Mouse (Mus musculus): ENCODE data around the gene S1pr1. TPM values are rescaled to one million over a fixed set of nuclear protein-coding genes. Genes with fewer than 3 reads are reported as not detected.

Gene S1pr1
- total and polyA plus RNA-seq, 2 experiments from 2014 or later, result 32.9 to 56.7 TPM

DNA sequence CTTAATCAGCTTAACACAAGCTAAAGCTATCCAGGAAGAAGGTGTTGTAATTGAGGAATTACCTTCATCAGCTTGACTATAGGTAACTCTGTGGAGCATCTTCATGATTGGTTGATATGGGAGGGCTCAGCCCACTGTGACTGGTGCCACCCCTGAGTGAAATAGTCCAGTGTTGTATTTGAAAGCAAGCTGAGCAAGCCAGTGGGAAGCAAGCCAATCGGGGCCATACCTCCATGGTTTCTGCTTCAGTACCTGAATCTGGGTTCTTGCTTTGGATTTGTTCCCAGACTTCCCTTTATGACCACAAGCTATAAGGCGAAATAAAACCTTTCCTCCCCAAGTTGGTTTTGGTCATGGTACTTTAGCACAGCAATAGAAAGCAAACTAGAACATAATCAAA lies 47.7 kb downstream of the S1pr1 start:
- no peaks in the 10 kb centered on the region for H3K4me1 ChIP-seq (ENCODE audit: insufficient read depth, low read length)
- no peak for TF ChIP-seq CTCF (IDR thresholded peaks at IDR 0.05)
- DNase-seq (ENCODE audit: low spot score), result no peak
- H3K4me2 ChIP-seq (ENCODE audit: low read depth, low read length, poor library complexity, severe bottlenecking), result no peak overlapping the region
- no peaks in the 10 kb centered on the region for H3K9me3 ChIP-seq (ENCODE audit: low read length)
- H3K4me3 ChIP-seq (ENCODE audit: low read depth, low read length), result no peak overlapping the region
- H3K27me3 ChIP-seq (ENCODE audit: insufficient read depth, low read length), result no peaks in the 10 kb centered on the region
- no peak overlapping the region for H3K9ac ChIP-seq (replicated peaks; ENCODE audit: low read length, poor library complexity, severe bottlenecking)
- H3K27ac ChIP-seq (ENCODE audit: low read depth, low read length), result no peak overlapping the region
- 83% methylated on average over 2 of the region's 2 CpGs for WGBS
- ATAC-seq (ENCODE audit: low FRiP score), result no peak
- H3K36me3 ChIP-seq (ENCODE audit: insufficient read depth, low read length), result no peaks in the 10 kb centered on the region

DNA sequence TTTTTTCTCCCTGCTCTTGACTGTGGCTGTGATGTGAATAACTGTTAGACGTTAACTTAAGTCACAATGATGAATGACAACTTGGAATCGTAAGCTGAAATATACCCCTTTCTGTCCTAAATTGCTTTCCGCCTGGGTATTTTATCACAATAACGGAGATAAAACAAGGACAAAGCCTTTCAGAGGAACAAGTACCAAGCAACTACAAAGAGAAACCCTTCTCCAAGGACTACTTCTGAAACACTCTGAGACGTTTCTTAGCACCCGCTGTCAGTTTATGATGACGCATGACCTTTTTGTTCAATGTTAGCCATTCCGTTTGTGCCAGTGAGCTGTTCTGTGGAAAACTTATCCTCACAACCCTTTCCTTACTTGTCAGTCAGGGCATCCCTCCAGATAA lies 48.3 kb downstream of the S1pr1 start:
- H3K4me3 ChIP-seq (ENCODE audit: low read depth, low read length), result no peak overlapping the region
- 68% methylated on average over 8 of the region's 8 CpGs for WGBS

GRCm38 (mm10) chr3:115664497-115664896 lies 50.4 kb downstream of the S1pr1 start:
- Histone ChIP-seq H3K27me3 (ENCODE audit: insufficient read depth, low read length) (no peaks in the 10 kb centered on the region), H3K4me3 (ENCODE audit: low read depth, low read length) (no peak overlapping the region), H3K36me3 (ENCODE audit: insufficient read depth, low read length) (no peaks in the 10 kb centered on the region), H3K4me1 (ENCODE audit: insufficient read depth, low read length) (no peaks in the 10 kb centered on the region), H3K27ac (ENCODE audit: low read depth, low read length) (no peak overlapping the region), H3K9me3 (ENCODE audit: low read length) (no peaks in the 10 kb centered on the region), H3K9ac (replicated peaks; ENCODE audit: low read length, poor library complexity, severe bottlenecking) (no peak overlapping the region), H3K4me2 (ENCODE audit: low read depth, low read length, poor library complexity, severe bottlenecking) (no peak overlapping the region)
- ATAC-seq (ENCODE audit: low FRiP score) (peak; percentile 51; the same call in 1 of the 2 replicates), DNase-seq (ENCODE audit: low spot score) (no peak)
- 35% methylated on average over 3 of the region's 3 CpGs for WGBS
- TF ChIP-seq CTCF (IDR thresholded peaks at IDR 0.05), result no peak

More for the DNA sequence above, 48.3 kb downstream of the S1pr1 start:
- H3K9me3 ChIP-seq (ENCODE audit: low read length), result no peaks in the 10 kb centered on the region
- no peak overlapping the region for H3K9ac ChIP-seq (replicated peaks; ENCODE audit: low read length, poor library complexity, severe bottlenecking)
- TF ChIP-seq CTCF (IDR thresholded peaks at IDR 0.05), result no peak
- no peaks in the 10 kb centered on the region for H3K4me1 ChIP-seq (ENCODE audit: insufficient read depth, low read length)
- H3K36me3 ChIP-seq (ENCODE audit: insufficient read depth, low read length), result no peaks in the 10 kb centered on the region
- no peak for ATAC-seq (ENCODE audit: low FRiP score)
- no peak overlapping the region for H3K27ac ChIP-seq (ENCODE audit: low read depth, low read length)
- H3K4me2 ChIP-seq (ENCODE audit: low read depth, low read length, poor library complexity, severe bottlenecking), result no peak overlapping the region
- DNase-seq (ENCODE audit: low spot score), result no peak
- H3K27me3 ChIP-seq (ENCODE audit: insufficient read depth, low read length), result no peaks in the 10 kb centered on the region

DNA sequence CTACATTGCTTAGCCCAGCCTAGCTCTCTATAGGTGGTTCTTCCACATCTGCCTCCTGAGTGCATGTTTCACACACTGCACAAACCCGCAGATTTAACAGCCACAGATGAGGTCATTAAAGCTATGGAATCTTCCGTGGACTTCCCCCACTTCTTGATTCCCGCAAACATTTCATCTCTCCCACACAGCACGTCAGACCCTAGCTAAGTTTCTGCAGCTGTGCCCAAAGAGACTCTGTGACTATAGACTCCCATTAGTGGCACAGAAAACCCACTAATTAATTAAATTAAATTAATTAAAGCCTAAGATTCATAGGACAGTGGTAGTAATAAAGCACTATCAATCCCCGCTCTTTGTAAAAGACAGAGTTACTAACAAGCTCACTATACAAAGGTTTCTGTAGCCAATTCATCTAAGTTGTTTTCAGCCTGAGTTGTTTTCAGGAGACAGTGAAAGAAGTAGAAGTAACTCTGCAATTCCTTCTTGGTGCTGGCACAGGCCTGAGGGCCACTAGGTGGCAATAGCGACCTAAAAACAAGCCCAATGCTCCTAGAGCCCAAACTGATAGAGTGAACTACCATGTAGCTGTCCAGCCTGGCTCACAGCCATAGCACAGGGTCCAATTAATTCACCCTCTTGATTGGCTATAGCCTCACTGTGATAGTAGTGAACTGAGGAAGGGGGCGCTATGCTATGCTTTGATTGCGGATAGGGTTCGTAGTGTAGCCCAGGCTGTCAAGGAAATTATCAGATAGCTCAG lies 54.0 kb downstream of the S1pr1 start:
- DNase-seq (ENCODE audit: low spot score), result peak; percentile 87
- H3K9me3 ChIP-seq (ENCODE audit: low read length), result no peaks in the 10 kb centered on the region
- no peak overlapping the region for H3K9ac ChIP-seq (replicated peaks; ENCODE audit: low read length, poor library complexity, severe bottlenecking)
- no peaks in the 10 kb centered on the region for H3K36me3 ChIP-seq (ENCODE audit: insufficient read depth, low read length)
- no peak overlapping the region for H3K4me2 ChIP-seq (ENCODE audit: low read depth, low read length, poor library complexity, severe bottlenecking)
- peak; percentile 87 for ATAC-seq (ENCODE audit: low FRiP score)
- peak; percentile 91 for TF ChIP-seq CTCF (IDR thresholded peaks at IDR 0.05)
- WGBS, result 60% methylated on average over 9 of the region's 9 CpGs
- no peaks in the 10 kb centered on the region for H3K4me1 ChIP-seq (ENCODE audit: insufficient read depth, low read length)
- H3K4me3 ChIP-seq (ENCODE audit: low read depth, low read length), result no peak overlapping the region
- H3K27me3 ChIP-seq (ENCODE audit: insufficient read depth, low read length), result no peaks in the 10 kb centered on the region
- no peak overlapping the region for H3K27ac ChIP-seq (ENCODE audit: low read depth, low read length)

Other genes with a start within 250 kb of the S1pr1 start
- 9.3 and 14.5 TPM in 2 replicates for gene Dph5, start 172.8 kb upstream of the S1pr1 start, total RNA-seq (2014; rRNA removed)
- 18.3 and 19.7 TPM in 2 replicates for gene Dph5, start 172.8 kb upstream of the S1pr1 start, polyA plus RNA-seq (2015; fragmentation: Nextera tagmentation; extraction: Ambion mirVana)